Mouse (Mus musculus): ENCODE measurements at regions not wholly inside any gene's neighbourhood (a gene's known extent, or its start where the extent isn't known, plus 50 kb on each side); places are given as distances from the start of the nearest gene placed in this dataset.

DNA sequence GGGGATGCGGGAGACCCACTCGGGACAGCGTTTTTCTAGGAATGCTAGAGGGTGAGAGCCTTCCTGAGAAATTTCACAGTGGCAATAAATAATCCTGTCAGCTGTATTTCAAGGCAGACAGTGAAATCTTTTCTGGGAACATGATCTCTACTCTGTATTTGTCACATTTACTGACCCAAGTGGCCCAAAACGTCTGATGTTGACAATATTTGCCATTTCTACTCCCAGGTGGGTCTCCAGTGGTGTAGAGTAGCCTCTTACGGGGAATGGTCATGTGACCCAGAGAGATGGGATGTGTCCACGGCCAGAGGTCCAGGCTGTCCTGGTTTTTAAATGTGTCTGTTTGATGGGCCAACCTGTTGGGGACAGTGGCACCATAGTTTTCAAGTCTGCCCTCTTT is 183.5 kb downstream of the Pten start:
- DNase-seq (ENCODE audit: low spot score) = no peak

DNA sequence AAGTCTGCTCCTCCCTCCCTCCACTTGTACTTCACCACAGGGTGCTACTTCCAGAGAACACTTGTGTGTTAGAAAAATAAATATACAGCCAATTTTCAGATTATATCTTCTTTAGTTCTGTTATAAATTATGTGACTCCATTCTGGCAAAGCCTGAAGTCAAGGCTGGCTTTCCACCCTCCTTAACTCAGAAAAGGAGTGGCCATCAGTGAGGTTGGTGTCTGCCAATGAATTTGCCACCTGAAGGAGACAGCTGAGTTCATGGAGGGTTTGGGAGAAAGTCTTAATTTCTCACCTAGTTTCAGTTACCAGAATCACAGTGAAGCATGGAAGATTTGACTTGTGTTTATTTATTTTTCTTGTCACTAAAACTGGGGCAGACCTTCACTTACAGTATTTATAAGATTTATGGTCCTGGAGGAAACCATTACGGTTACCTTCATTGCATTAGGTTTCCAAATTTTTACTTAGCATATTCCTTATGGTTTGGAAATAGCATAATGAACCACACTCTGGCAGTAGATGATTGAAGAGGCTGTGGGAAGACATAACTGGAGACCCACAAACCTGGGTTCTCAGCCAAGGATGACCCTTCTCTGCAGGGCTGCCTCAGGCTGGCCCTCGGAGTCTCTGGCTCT is 186.4 kb downstream of the Pten start:
- no peak for DNase-seq (ENCODE audit: low spot score)

DNA sequence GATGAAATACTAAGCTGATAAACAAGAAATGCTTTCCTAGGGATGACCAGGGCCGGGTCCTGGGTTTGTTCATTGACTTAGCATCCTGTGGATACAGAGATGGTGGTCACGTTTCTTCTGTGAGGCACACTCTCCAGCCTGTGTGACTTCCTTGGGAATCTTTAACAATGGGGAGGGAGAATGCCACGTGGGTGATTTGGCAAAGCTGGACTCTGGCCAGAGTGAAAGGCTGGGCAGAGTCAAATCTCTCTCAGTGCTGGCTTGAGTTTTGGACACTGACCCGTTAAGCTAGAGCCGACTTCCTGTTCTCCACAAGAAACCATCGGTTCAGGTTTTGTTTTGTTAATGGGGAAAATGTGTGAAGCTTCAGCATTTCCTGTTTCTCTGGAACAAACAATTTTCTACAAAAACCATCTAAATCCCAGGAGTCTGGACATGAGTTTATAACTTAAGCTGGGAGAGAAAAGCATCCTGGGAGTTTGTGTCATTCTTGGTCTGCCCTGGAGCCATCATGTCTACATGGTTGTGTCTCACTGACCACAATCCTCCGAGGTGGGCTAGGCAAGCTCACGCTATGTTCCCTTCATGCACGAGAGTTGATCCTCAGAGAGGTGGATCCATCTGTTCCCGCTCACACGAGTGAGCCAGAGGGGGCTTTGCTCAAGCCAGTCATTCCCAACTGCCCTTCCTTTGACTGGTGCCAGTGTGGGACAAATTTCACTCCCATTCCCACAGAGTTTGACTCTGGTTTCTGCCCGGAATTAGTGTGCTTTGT is 190.0 kb downstream of the Pten start:
- no peak for DNase-seq (ENCODE audit: low spot score)

DNA sequence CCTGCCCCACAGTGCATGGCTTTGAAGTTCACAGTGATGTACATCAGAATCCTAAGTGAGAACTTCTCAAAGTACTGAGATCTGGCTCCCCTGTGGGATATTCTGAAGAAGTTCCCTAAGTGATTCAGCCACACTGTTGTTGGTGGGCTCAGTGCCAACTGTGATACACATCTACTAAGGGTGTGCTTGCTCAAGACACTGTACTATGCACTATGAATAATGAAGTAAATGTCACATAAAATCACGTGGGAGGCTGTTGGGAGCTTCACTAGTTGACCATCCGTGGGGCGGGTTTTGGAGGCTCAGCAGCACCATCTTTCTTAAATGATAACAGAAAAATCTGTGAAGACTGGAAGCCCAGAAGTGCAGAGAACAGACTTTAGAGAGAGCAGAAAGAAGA is 193.0 kb downstream of the Pten start:
- no peak for DNase-seq (ENCODE audit: low spot score)

DNA sequence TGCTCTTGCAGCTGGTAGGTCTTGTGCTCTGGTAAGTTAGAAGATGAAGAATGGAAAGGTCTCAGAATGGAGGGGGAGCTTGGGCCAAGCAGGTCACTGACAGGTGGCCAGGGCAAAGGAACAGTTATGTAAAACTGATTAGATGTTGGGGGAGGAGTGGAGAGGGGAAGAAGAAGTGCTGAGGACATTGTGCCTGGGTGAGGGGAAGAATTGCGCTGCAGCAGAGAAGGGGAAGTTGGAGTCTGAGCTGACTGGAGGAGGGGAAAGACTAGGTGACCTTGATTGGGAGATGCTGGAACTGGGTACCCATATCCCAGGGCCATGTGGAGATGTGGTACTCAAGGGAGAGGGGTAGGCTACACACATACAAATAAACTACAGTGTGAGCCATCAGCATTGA is 193.5 kb downstream of the Pten start:
- no peak for DNase-seq (ENCODE audit: low spot score)

DNA sequence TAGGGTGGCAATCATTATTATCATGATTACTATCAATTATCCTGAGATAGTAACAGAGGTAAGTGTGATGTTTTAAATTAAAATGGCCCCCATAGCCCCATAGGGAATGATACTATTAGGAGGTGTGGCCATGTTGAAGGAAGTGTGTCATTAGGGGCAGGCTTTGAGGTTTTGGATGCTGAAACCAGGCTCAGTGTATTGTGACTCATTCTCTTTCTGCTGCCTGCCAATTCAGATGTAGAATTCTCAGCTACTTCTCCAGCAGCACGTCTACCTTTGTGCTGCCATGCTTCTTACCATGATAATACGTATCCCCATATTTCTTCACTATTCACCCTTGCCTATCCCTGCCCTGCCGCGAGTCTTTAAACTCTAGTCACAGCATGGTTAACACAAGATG is 195.1 kb downstream of the Pten start:
- DNase-seq (ENCODE audit: low spot score) = no peak

DNA sequence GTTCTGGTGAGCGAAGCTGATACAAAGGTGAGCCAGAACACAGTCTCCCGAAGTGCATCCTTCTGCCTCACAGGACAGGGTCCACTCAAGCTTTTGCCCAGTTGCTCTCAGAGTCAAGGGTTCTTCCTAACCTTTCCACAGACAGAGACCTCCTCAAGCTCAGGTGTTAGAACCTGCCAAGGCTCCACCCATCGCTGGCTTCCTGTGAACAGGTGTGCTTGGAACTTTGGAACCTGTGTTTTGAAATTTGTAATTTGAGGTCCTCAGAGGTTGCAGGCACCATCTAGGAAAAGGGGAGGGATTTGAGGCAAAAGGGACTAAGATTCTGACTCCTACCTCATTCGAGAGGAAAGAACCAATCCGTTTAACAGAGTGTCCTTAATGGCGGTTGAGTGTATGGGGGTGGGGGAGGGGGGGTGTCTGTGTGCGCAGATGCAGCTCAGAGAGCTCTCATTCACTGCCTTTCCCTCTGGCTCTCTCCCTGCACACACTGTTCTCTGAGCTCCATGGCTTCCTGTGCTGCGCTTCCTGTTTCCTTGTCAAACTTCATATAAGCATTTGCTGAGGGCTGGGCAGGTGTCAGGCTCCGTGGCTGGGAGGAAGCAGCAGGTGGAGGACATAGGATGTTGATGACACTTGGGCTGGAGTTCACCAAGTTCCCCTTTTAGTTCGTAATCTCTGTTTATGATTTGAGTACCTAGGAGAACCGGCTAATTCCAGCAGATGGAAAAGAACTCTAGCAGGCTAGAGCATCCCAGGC is 195.8 kb downstream of the Pten start:
- DNase-seq (ENCODE audit: low spot score) = no peak

DNA sequence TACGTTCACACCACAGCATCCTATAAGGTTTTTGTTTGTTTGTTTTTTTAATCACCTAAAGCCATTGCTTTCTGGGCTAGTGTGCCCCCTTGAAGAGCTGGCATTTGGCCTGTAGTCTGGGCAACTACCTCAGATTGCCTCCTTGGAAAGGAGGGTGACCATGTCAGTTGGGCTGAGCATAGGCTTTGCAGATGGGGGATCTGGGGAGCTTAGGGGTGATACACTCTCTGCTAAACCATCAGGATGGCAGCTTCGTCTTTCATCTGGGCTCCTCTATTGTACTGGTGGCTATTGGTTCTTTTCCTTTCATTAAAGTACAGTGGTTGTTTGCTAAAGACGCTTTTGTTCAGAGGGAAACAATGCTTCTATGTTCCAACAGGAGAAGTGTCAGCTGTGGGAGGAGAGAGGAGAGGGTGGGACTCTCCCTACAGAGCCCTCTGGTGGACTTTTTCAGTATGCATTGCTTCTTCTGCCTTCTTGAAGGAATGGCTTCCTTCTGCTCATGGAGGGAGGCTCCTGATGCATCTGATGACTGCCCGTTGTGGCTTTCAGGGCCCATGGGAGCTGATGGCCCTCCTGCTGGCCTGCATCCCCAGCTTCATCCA is 196.8 kb downstream of the Pten start:
- DNase-seq (ENCODE audit: low spot score) = no peak

DNA sequence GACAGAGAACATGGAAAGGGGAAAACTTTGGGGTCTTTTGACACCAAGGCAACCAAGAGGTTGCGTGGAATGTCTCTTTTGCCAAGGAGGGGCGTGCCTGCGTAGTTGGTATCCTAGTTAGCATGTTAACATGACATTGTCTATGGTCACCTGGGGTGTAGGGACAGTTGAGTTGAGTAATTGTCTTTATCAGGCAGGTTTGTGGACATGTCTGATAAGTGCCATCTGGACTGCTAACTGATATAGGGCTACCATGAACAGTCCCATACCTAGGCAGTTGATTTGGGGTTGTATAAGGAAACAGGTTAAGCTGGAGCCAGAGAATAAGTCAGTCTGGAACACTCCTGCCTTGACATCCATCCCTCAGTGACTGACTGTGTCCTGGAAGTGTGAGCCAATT is 197.6 kb downstream of the Pten start:
- no peak for DNase-seq (ENCODE audit: low spot score)

DNA sequence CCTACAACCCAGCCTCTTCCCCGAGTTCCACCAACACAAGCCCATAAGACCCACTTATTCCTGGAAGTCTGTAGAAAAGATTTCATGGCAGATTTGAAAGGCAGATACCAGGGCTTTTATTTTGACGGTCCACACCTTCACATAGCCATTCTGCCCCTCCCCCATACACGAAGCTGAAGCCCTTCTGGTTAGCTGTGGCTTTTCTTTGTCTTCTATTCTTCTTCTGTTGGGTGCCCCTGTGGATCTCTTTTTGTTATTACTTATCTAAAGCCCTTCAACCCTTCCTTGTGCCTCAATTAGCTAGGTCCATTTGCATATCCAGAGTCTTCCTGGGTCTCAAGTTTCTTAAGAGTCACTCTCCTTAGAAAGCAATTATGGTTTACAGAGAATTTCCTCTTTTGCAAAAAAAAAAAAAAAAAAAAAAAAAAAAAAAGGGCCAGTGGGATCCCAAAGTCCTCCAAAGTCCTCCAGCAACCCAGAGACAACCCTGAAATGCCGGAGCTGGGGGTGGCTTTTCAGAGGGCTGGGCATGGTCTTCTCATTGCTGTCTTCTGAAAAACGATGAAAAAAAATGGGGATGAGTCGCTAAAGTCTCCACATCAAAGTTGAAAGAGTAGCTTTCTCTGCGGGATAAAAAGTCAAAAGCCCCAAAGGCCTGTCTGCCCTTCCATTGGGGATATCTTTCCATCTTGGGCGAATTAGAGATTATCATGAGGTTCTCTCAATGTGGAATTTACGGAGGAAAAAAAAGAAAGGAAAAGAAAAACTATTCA is 199.0 kb downstream of the Pten start:
- no peak for DNase-seq (ENCODE audit: low spot score)

DNA sequence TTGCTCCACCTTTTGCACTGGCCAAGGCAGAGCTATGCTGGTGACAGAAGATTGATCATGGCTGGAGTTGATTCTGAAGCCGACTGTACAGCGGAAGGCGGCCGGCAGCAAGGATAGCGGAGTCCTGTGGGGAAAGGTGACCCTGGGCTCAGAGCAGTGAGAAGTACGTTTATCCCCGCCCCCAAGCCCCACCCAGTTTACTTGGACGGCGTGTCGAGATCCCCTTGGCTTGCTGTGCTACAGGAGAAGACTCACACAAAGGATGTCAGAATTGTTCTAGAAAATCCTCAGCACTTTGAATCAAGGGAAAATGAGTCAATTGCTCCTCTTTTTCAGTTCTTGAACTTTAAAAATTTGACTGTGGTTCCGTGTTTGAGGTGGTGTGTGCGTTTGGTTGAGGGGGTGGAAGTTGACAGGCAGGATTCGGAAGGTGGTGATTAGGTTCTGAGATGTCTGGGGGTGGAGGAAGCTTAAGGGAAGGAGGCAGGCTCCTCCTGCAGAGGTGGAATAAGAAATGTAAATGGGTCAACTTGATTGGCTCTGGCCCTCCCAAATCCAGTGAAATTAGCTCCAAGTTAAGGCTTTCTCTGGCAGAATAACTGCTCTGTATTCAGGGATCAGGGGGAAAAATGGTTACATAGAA is 199.7 kb downstream of the Pten start:
- no peak for DNase-seq (ENCODE audit: low spot score)

DNA sequence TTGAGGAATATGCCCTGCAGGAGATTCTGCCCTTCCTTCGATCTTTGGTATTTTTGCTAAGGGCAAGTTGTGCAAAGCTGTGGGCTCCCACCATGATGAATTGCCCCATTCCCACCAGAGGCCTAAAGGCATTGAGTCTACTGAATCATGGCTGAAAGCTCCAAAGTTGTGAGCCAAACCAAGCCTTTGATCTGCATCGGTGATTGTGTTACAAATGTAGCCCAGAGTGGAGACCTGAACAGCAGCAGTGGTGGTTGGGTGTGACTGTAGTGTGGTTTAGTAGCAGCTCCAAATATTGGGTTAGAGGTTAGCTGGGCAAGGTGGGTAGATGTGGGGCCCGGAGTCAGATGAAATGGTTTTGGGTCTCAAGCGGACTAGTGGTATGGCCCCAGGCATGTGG is 201.0 kb downstream of the Pten start:
- no peak for DNase-seq (ENCODE audit: low spot score)

DNA sequence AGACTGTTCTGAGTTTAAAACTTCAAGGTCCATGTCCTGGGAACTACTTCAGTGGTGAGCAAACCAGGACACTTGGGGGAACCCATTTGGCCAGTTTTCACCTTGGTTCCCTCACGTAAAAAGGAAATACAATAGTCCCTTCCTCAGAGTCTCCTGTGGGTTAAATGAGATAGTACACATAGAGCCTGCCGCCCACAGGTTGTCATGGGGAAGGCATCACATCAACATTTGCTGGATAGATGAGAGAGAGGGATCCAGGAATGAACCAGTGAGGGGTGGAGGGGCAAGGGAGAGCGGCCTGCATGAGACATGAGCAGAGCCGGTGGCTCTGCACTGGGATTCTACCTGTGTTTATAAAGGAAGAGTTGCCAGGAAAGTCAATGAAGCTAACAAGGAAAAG is 201.5 kb downstream of the Pten start:
- no peak for DNase-seq (ENCODE audit: low spot score)

DNA sequence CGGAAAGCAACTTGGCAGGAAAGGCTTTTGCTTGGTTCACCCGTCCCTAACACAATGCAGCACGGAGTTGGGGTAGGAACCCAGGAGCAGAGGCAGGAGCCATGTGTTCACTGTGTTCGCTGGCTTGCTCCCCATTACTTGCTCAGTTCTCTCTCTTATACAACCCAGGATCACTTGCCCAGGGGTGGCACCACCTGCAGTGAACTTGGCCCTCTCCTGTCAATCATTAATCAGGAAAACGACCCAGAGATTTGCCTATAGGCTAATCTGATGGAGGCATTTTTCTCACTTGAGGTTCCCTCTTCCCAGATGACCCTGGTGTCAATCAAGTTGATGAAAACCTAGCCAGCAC is 202.5 kb downstream of the Pten start:
- DNase-seq (ENCODE audit: low spot score) = no peak

DNA sequence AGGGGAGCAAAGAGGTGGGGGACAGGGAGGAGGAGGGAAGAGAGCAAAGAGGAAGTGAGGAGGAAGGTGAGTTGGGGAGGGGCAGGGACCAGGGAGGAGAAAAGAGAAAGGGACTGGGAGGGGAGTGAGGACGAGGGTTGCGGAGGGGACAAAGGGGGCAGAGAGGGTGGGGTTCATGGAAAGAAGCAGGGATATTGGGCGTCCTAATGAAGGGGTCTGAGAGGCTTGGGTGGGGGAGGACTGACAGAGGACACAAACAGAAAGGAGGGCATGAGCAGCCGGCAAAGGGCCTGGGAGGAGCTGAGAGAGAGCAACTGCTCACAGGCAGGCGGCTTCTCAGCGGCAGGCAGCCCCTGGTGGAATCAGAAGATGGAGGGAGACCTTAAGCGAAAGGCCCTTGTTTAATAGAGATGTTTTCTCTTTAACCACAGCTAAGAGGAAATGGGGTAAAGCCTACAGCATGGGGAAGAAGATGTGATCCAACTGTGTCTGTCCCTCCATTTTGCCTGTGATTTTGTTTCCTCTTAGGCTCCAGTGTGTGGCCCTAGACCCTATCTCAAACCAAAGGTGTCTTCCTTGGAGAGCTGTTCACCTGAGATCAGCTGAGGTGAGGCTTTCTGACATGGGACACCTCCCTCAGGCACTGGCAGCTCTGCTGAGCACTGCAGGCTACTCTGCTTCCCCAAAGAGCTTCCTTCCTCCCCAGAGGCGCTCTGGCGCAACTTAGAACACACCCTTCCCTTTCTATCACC is 203.1 kb downstream of the Pten start:
- DNase-seq (ENCODE audit: low spot score) = no peak

DNA sequence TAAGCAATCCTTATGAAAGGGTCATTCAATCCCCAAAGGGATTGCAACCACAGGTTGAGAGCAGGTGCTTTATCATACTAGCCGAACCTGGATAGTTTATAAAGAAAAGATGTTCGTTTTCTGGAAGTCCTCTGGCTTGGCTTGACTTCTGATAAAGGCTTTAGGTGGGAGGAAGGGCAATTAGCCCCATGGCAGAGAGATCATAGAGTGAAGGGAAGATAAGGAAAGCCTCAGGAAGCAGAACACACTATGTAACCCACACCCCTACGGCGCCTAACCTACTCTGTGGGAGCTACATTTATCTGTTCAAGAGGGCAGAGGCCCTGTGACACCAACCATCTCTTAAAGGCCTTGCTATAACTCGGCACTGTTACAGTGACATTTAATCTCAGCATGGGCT is 204.2 kb downstream of the Pten start:
- DNase-seq (ENCODE audit: low spot score) = no peak

DNA sequence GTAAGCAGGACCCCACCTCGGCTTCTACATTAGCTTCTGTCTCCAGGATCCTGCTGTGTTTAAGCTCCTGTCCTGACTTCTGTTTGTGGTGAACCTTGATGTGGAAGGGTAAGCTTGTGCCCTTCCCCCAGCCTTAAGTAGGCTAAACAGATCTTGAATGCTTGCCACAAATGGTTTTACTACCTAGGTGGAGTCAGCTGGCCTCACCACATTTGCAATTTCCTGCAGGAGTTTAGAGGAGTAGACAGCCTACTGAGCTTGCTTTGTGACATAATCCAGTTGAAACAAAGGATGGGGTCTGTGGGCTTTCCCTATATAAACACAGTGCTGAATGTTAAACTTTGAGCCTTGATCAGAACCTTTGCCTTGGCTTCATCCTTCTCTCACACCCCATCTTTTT is 206.7 kb downstream of the Pten start:
- DNase-seq (ENCODE audit: low spot score) = no peak

DNA sequence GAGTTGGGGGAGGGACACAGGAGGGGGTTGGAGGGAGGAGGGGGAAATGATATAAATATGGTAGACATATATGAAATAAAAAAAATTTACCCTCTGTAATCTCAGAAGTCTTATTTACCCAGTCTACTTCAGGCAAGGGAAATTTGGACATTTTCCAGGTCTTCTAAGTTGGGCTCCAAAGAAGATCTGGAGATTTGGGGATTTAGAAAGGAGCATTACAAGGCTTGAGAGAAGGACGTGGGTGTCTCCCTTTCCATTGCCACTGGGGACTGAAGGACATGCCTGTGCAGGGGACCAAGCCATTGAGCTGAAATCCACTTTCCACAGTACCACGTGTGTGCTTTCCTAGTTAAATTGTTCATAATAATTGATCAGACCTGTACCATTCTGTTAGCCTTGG is 208.2 kb downstream of the Pten start:
- no peak for DNase-seq (ENCODE audit: low spot score)

DNA sequence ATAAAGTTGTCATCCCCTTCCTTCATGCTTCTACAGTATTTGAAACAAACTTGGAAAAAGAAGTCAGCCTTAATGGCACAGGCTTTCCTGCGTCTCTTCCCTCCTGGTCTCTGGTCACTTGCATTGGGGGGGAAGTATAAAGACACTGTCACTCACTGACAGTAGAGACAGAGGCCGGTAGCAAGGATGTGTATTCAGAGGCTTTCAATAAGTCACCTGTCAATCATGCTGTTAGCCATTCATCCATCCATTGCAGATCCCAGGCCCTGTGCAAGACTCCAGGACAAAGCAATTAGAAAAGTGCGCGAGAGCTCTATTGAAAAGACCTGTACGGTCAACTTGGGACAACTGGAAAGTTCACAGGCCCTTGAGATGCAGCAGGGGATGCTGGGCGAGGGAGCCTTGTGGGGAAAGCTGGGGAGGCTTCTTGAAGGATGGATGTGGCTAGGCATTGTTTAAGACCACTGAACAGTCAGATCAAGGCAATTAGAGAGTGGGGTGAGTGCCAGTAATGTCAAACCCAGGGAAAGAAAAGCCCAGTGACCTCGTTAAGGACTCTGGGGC is 212.0 kb downstream of the Pten start:
- DNase-seq (ENCODE audit: low spot score) = no peak

DNA sequence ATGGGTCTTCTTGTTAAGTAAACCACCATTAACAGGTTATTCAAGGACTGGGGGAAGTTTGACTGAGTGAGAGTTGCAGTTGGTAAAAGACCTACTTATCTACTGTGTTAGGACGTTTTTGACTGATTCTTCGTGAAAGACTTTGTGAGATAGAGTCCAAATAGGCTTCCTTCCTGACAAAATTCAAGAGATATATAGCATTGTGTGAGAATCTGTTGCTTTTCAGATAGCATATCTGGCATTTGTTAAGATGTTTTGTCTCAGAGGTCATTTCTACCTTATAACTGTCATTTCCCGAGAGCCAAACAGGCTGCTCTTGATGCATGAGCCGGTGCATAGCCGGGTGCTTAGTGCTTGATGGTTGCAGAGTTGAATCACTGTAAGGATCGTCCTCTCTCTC is 214.8 kb downstream of the Pten start:
- DNase-seq (ENCODE audit: low spot score) = no peak

DNA sequence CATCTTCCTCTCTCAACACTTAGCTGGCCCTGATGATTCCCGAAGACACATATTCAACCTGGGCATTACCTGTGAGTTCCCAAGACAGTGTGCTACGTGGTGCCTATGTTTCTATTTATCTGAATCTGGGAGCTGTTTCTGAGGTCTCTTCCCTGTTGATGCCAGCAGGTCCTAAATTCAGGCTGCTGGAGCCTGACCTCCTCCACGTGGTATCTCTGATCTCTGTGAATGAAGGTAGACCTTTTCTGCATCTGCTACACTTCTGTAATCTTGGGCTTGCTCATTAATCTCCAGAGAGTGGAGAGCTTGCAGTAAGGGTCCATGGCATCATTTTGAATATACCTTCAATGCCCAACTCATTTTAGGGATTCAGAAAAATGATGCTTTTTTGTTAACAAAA is 215.8 kb downstream of the Pten start:
- DNase-seq (ENCODE audit: low spot score) = no peak

Data from ovary, postnatal 10 days (tissue).